ENCODE assay signal across 9 mouse cellular contexts in the genomic region with DNA sequence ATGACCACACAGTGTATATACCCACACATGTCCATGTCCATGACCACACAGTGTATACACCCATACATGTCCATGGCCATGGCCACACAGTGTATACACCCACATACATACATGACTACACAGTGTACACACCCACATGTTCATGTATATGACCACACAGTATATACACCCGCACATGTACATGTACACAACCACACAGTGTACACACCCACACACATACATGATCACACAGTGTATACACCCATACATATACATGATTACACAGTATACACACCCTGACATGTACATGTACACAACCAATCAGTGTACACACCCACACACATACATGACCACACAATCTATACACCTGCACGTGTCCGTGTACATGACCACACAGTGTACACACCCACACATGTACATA.
DNase-seq lines count a peak whose midpoint lies in the region; ATAC-seq and TF ChIP-seq lines count a peak whose summit lies in the region.
"Had no signal": no experiment of that assay in that cellular context is flagged by ENCODE, and none has a peak within 500 bp of the region (broad histone marks: within the 10 kb centered on the region; RNA-seq: fewer than 3 reads in every experiment).

No protein-coding gene starts in this region.

- WGBS in forebrain, embryonic 11.5 days, result 95% methylated on average over 3 of the region's 3 CpGs
- 97% methylated on average over 3 of the region's 3 CpGs for WGBS in forebrain, embryonic 10.5 days
- WGBS in lung, postnatal 0 days, result 89% methylated on average over 3 of the region's 3 CpGs
- WGBS in limb, embryonic 15.5 days, result 94% methylated on average over 3 of the region's 3 CpGs
- WGBS in stomach, embryonic 14.5 days, result 92% methylated on average over 3 of the region's 3 CpGs

- TF ChIP-seq EP300 in lung, postnatal 0 days (IDR thresholded peaks at IDR 0.05), result no peak

- no peaks in the 10 kb centered on the region for H3K4me1 ChIP-seq in forebrain, embryonic 11.5 days (replicated peaks; ENCODE audit: control insufficient read depth, insufficient read depth, low read length)
- no peaks in the 10 kb centered on the region for H3K4me1 ChIP-seq in forebrain, embryonic 10.5 days
- H3K4me1 ChIP-seq in lung, postnatal 0 days (ENCODE audit: insufficient read depth, low read depth, low read length), result no peaks in the 10 kb centered on the region
- no peaks in the 10 kb centered on the region for H3K4me1 ChIP-seq in limb, embryonic 15.5 days
- H3K4me1 ChIP-seq in stomach, embryonic 14.5 days (ENCODE audit: control insufficient read depth, insufficient read depth, low read length), result no peaks in the 10 kb centered on the region

- no peak overlapping the region for H3K4me3 ChIP-seq in forebrain, embryonic 11.5 days (ENCODE audit: low read depth, low read length)
- no peak overlapping the region for H3K4me3 ChIP-seq in forebrain, embryonic 10.5 days
- no peak overlapping the region for H3K4me3 ChIP-seq in lung, postnatal 0 days (ENCODE audit: low read depth, low read length)
- no peak overlapping the region for H3K4me3 ChIP-seq in limb, embryonic 15.5 days
- H3K4me3 ChIP-seq in stomach, embryonic 14.5 days (ENCODE audit: low read depth, low read length), result no peak overlapping the region

- H3K9ac ChIP-seq in forebrain, embryonic 11.5 days (ENCODE audit: low read length), result no peak overlapping the region
- no peak overlapping the region for H3K9ac ChIP-seq in lung, postnatal 0 days (replicated peaks; ENCODE audit: low read depth)
- no peak overlapping the region for H3K9ac ChIP-seq in limb, embryonic 15.5 days
- H3K9ac ChIP-seq in stomach, embryonic 14.5 days (replicated peaks; ENCODE audit: low read depth, low read length), result no peak overlapping the region

- H3K27me3 ChIP-seq in forebrain, embryonic 11.5 days (ENCODE audit: control insufficient read depth, insufficient read depth, low read length), result no peaks in the 10 kb centered on the region
- no peaks in the 10 kb centered on the region for H3K27me3 ChIP-seq in forebrain, embryonic 10.5 days (ENCODE audit: poor library complexity, severe bottlenecking)
- no peaks in the 10 kb centered on the region for H3K27me3 ChIP-seq in lung, postnatal 0 days (replicated peaks; ENCODE audit: insufficient read depth, low read length)
- no peaks in the 10 kb centered on the region for H3K27me3 ChIP-seq in limb, embryonic 15.5 days
- no peaks in the 10 kb centered on the region for H3K27me3 ChIP-seq in stomach, embryonic 14.5 days (ENCODE audit: control insufficient read depth, insufficient read depth, low read length)

- H3K36me3 ChIP-seq in forebrain, embryonic 11.5 days (ENCODE audit: control insufficient read depth, insufficient read depth, low read length), result no peaks in the 10 kb centered on the region
- H3K36me3 ChIP-seq in forebrain, embryonic 10.5 days (replicated peaks), result no peaks in the 10 kb centered on the region
- H3K36me3 ChIP-seq in lung, postnatal 0 days (ENCODE audit: insufficient read depth, low read length), result no peaks in the 10 kb centered on the region
- H3K36me3 ChIP-seq in limb, embryonic 15.5 days, result no peaks in the 10 kb centered on the region
- no peaks in the 10 kb centered on the region for H3K36me3 ChIP-seq in stomach, embryonic 14.5 days (ENCODE audit: control insufficient read depth, insufficient read depth, low read length)

- no peak overlapping the region for H3K4me2 ChIP-seq in forebrain, embryonic 11.5 days (ENCODE audit: low read depth, low read length, severe bottlenecking)
- no peak overlapping the region for H3K4me2 ChIP-seq in lung, postnatal 0 days (replicated peaks; ENCODE audit: low read depth, low read length)
- no peak overlapping the region for H3K4me2 ChIP-seq in limb, embryonic 15.5 days
- no peak overlapping the region for H3K4me2 ChIP-seq in stomach, embryonic 14.5 days (replicated peaks; ENCODE audit: low read depth, low read length)

- no peak overlapping the region for H3K27ac ChIP-seq in forebrain, embryonic 11.5 days (ENCODE audit: low read depth, low read length)
- H3K27ac ChIP-seq in forebrain, embryonic 10.5 days, result no peak overlapping the region
- no peak overlapping the region for H3K27ac ChIP-seq in lung, postnatal 0 days (ENCODE audit: low read length)
- H3K27ac ChIP-seq in limb, embryonic 15.5 days, result no peak overlapping the region
- no peak overlapping the region for H3K27ac ChIP-seq in stomach, embryonic 14.5 days (ENCODE audit: low read length)

- DNase-seq in forebrain, embryonic 11.5 days (ENCODE audit: low spot score), result no peak
- no peak for DNase-seq in forebrain, embryonic 10.5 days (ENCODE audit: extremely low spot score, low spot score)
- no peak for DNase-seq in lung, postnatal 0 days (ENCODE audit: low spot score)
- DNase-seq in lung, adult 18-20 months, result no peak
- no peak for DNase-seq in ovary, postnatal 14 days (ENCODE audit: low spot score)
- DNase-seq: lung, postnatal 4 days had no signal

- ATAC-seq in forebrain, embryonic 11.5 days (replicated peaks; ENCODE audit: low FRiP score), result peak; percentile 61
- ATAC-seq in lung, postnatal 0 days, result peak; percentile 23; the same call in 1 of the 2 replicates
- peak; percentile 80 for ATAC-seq in limb, embryonic 15.5 days (ENCODE audit: insufficient number of reproducible peaks, low FRiP score, low TSS enrichment, low read depth)
- peak; percentile 76 for ATAC-seq in stomach, embryonic 14.5 days (ENCODE audit: insufficient number of reproducible peaks, insufficient read depth, low FRiP score, low read depth)
- no peak for ATAC-seq in erythroid progenitor cell, adult 5-6 weeks (replicated peaks; ENCODE audit: low FRiP score, poor library complexity, severe bottlenecking)

- no peaks in the 10 kb centered on the region for H3K9me3 ChIP-seq in forebrain, embryonic 11.5 days (ENCODE audit: control insufficient read depth, low read length)
- H3K9me3 ChIP-seq in forebrain, embryonic 10.5 days, result no peaks in the 10 kb centered on the region
- no peaks in the 10 kb centered on the region for H3K9me3 ChIP-seq in lung, postnatal 0 days (ENCODE audit: low read length)
- H3K9me3 ChIP-seq in limb, embryonic 15.5 days, result no peaks in the 10 kb centered on the region
- H3K9me3 ChIP-seq in stomach, embryonic 14.5 days (ENCODE audit: control insufficient read depth, low read depth, low read length), result no peaks in the 10 kb centered on the region

- no peak for TF ChIP-seq CTCF in lung, postnatal 0 days (IDR thresholded peaks at IDR 0.05)
